Mouse (Mus musculus) kidney, embryonic 14.5 days (tissue): ENCODE measurements around the gene Ip6k3. TPM values are rescaled to one million over a fixed set of nuclear protein-coding genes. Genes with fewer than 3 reads are reported as not detected.

Source experiments
- ATAC-seq: fragments of 200-750 bp; cut with Nextera tagmentation; 2 replicates; pipeline ENCODE4 v1.8.0; 2017; ENCODE audit warnings: moderate number of reproducible peaks, mild to moderate bottlenecking, moderate TSS enrichment, moderate library complexity; ENCODE audit not compliant: low FRiP score, low TSS enrichment
- H3K27ac ChIP-seq: fragments of 300-500 bp; sonication (generic); 2 replicates; pipeline ENCODE4 v1.5.1; 2014; ENCODE audit warnings: low read depth, mild to moderate bottlenecking, low read length, moderate library complexity, mixed read lengths
- H3K27me3 ChIP-seq: fragments of 300-500 bp; sonication (generic); 2 replicates; pipeline ENCODE4 v1.6.1; 2014; ENCODE audit warnings: mild to moderate bottlenecking, low read length; ENCODE audit not compliant: control insufficient read depth, insufficient read depth
- H3K36me3 ChIP-seq: fragments of 300-500 bp; sonication (generic); 2 replicates; pipeline ENCODE4 v1.6.1; 2014; ENCODE audit warnings: low read length, mixed read lengths; ENCODE audit not compliant: control insufficient read depth, insufficient read depth
- H3K4me1 ChIP-seq: fragments of 300-500 bp; sonication (generic); 2 replicates; pipeline ENCODE4 v1.6.1; 2014; ENCODE audit warnings: low read length, mixed read lengths; ENCODE audit not compliant: control insufficient read depth, insufficient read depth
- H3K4me2 ChIP-seq: fragments of 300-500 bp; sonication (generic); replicated peaks from 2 replicates; pipeline ENCODE4 v1.6.1; 2014; ENCODE audit warnings: low read depth, mild to moderate bottlenecking, low read length
- H3K4me3 ChIP-seq: fragments of 300-500 bp; sonication (generic); 2 replicates; pipeline ENCODE4 v1.5.1; 2014; ENCODE audit warnings: mild to moderate bottlenecking, low read length
- H3K9ac ChIP-seq: fragments of 300-500 bp; sonication (generic); 2 replicates; pipeline ENCODE4 v1.6.1; 2014; ENCODE audit warnings: low read depth, mild to moderate bottlenecking, low read length, moderate library complexity
- H3K9me3 ChIP-seq: fragments of 300-500 bp; sonication (generic); 2 replicates; pipeline ENCODE4 v1.6.1; 2016; ENCODE audit warnings: low read length; ENCODE audit not compliant: control insufficient read depth
- WGBS: fragments of 180-500 bp; shearing (Covaris S2); extraction: QIAGEN DNeasy Blood & Tissue Kit; methylation state at CpG from one replicate; pipeline ENCODE4 v1.1.7; 2014; 5-methylcytosine and 5-hydroxymethylcytosine counted together
- polyA plus RNA-seq: library from polyadenylated mRNA; unstranded; fragments of >200 nt; fragmentation: Nextera tagmentation; extraction: Ambion mirVana; gene quantifications from 2 replicates; pipeline ENCODE4 v1.2.1, GENCODE M21; 2014

Gene Ip6k3
- polyA plus RNA-seq, 1 experiment from 2014 or later: 0.12 TPM

DNA sequence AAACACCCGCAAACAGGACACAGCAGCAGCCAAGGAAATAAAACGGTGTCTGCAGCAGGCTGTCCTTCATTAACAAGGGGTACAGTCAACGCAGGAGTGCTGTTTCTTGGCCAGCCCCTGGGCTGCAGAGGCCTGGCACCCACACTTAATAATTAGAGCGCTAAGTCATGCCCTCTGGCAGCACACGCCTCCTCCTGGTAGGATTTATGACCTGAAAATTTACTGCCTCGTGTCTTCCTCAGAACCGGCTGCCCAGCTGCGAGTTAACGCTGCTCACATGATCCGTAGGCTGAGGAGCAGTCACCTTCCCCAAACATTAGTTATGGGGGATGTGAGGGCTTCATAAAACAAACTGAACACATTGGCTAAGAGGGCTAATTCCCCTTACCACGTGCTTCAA is 33.2 kb upstream of the Ip6k3 start:
- peaks cover 54% of the 10 kb centered on the region for H3K36me3 ChIP-seq
- peaks cover 25% of the 10 kb centered on the region for H3K4me1 ChIP-seq
- no peak for ATAC-seq
- no peak overlapping the region for H3K4me2 ChIP-seq
- H3K9ac ChIP-seq: no peak overlapping the region
- H3K27ac ChIP-seq: no peak overlapping the region
- H3K27me3 ChIP-seq: no peaks in the 10 kb centered on the region
- 10% methylated on average over 11 of the region's 11 CpGs for WGBS
- no peaks in the 10 kb centered on the region; the same call in 1 of the 2 replicates for H3K9me3 ChIP-seq
- no peak overlapping the region for H3K4me3 ChIP-seq

DNA sequence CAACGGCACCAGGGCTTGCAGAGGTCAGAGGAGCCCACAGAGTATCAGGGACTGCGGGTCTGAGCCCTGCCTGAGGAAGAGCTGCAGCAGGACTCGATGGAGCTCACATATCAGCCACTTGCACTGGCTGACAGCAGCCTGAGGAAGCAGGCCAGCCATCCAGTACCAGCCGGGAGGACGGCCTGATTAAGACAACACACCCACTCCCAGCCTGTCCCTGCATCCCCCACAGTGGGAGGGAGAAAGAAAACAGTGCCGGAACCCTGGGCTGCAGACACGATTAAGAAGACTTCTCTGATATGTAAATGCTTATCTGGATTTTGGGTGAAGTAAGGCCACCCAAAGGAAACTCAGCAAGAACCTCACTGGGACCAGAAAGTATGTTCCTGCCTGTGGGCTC is 32.3 kb upstream of the Ip6k3 start:
- Histone ChIP-seq H3K27me3 (no peaks in the 10 kb centered on the region), H3K9me3 (no peaks in the 10 kb centered on the region; the same call in 1 of the 2 replicates), H3K4me2 (no peak overlapping the region), H3K9ac (no peak overlapping the region), H3K36me3 (peaks cover 63% of the 10 kb centered on the region), H3K27ac (no peak overlapping the region), H3K4me3 (no peak overlapping the region), H3K4me1 (peaks cover 25% of the 10 kb centered on the region)
- ATAC-seq: no peak
- WGBS: 18% methylated on average over 7 of the region's 7 CpGs

DNA sequence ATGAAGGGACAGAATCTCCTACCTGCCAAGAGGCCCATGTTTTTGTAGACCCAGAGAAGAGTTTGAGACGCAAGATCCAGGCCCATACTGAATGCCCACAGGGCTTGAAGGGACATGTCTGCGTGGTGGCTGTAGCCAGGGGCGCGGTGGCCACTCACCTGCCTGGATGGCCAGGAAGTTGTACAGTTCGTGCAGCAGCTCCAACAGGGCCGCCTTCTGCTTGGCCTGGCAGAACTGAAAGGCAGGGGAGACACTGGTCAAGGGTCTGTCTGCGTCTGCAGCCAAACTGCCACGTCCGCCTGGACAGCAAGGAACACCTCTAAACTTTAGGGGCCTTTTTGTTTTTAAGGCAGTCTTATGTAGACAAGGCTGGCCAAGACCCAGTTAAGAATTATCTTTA is 31.6 kb upstream of the Ip6k3 start:
- Histone ChIP-seq H3K4me3 (no peak overlapping the region), H3K27ac (no peak overlapping the region), H3K4me2 (no peak overlapping the region), H3K27me3 (no peaks in the 10 kb centered on the region), H3K4me1 (peaks cover 25% of the 10 kb centered on the region), H3K9me3 (no peaks in the 10 kb centered on the region; the same call in 1 of the 2 replicates), H3K9ac (no peak overlapping the region), H3K36me3 (peaks cover 69% of the 10 kb centered on the region)
- 94% methylated on average over 9 of the region's 9 CpGs for WGBS
- ATAC-seq: no peak

DNA sequence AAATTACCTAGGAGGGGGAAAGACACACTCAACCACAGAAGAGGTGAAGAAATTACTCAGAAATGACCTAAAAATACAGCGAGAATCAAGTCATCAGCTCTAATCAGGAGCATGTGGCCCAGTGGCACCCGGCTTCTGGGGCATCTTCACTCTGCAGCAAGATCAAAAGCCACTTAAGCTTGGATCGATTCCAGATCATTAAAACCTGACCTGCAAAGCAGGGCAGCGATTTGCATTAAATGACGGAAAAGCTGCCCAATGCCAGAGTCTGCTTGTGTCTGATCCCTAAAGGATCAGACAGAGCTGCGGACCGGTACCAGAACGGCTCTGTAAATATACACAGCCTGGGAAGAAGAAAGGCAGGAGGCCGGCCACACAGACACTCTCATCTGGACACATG is 28.6 kb upstream of the Ip6k3 start:
- Histone ChIP-seq H3K36me3 (peaks cover 91% of the 10 kb centered on the region), H3K4me3 (no peak overlapping the region), H3K4me2 (no peak overlapping the region), H3K27ac (no peak overlapping the region), H3K4me1 (peaks cover 9% of the 10 kb centered on the region), H3K9ac (no peak overlapping the region), H3K9me3 (no peaks in the 10 kb centered on the region), H3K27me3 (no peaks in the 10 kb centered on the region)
- no peak for ATAC-seq
- 81% methylated on average over 9 of the region's 9 CpGs for WGBS

DNA sequence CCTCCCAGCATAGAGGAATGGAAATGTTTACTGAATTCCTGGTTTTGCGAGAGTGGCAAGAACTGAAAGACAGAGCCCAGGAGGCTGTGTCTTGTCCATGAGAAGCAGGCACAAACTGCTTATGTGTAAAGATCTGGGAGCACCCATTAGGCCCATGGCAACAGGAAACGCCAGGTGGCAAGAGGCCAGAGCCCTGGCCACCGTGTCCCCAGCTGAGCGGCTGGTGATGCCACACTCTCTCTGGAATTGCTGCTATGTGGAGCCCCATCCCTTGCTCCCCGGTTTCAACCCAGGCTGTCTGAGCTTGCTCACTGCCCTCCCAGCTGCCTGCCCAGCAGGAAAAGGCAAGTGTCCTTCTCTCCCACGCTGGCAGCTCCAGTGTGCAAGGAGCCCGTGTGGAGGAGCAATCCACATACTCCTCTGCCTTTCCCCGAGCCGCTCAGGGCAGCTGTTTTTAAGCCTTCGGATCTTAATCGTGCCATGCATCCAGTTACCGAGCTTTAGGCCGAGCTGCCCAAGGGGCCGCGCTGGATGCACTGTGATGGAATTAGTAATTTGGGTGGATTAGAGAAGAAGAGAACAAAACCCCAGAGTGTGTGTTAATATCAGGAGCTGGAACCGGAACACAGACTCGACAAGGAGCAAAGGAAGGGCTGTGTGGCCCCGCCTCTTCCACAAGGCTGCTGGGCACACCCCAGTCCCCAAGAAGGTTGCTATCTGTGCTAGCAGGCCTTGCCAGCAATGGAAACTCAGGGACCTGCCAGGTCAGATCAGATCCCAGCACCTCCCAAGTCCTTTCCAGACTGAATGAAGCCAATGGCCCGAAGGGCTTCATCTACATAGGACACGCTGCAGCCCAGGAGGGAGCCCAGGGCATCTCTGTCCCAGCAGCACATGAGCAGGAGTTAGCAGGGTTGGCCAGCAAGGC is 26.9 kb upstream of the Ip6k3 start:
- 84% methylated on average over 20 of the region's 20 CpGs for WGBS
- H3K27ac ChIP-seq: no peak overlapping the region
- H3K36me3 ChIP-seq: peaks cover 94% of the 10 kb centered on the region
- no peak for ATAC-seq
- no peaks in the 10 kb centered on the region for H3K27me3 ChIP-seq
- H3K9me3 ChIP-seq: no peaks in the 10 kb centered on the region
- no peak overlapping the region for H3K9ac ChIP-seq
- no peak overlapping the region for H3K4me2 ChIP-seq
- no peak overlapping the region for H3K4me3 ChIP-seq
- no peaks in the 10 kb centered on the region; the same call in 1 of the 2 replicates for H3K4me1 ChIP-seq

DNA sequence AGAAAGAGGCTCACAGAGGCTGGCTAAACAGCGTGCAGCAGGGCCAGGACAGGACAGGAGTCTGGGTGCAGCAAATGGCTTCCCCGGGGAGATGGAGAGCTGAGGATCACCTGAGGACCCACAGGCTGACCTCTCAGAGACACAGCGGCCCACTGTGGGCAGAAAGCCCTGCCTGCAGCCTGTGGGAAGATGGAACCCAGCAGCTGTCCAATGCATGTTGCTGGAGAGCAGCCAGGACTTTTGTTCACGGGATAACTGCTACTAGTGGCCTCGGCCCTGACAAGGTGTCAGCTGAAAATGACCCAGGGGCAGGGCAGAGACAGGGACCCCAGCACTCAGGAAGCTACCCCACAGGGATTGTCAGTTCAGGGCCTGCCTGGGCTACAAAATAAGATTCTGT is 24.2 kb upstream of the Ip6k3 start:
- Histone ChIP-seq H3K9ac (no peak overlapping the region), H3K4me3 (no peak overlapping the region), H3K4me1 (no peaks in the 10 kb centered on the region), H3K27ac (no peak overlapping the region), H3K9me3 (no peaks in the 10 kb centered on the region), H3K36me3 (peaks cover 71% of the 10 kb centered on the region), H3K4me2 (no peak overlapping the region), H3K27me3 (no peaks in the 10 kb centered on the region)
- WGBS: 82% methylated on average over 5 of the region's 5 CpGs
- no peak for ATAC-seq

DNA sequence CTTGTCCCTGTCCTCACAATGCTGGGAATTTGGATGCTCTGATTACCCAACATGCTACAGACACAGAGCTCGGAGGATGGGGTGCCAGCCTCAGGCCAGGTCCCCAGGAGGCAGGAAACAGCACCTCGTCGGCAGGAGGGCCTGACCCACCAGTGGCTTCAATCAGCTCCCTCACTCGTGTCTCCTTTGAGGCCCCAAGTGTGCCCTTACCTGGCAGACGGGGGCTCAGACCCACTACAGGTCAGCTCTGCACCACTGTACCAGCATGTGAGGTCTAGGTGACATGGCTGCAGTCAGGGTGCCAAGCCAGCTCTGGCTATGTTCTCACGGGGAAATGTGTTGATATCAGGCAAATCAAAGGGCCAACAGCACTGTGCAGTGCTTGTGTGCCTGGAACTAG is 23.6 kb upstream of the Ip6k3 start:
- 87% methylated on average over 6 of the region's 6 CpGs for WGBS
- Histone ChIP-seq H3K4me1 (no peaks in the 10 kb centered on the region), H3K36me3 (peaks cover 65% of the 10 kb centered on the region), H3K27ac (no peak overlapping the region), H3K9me3 (no peaks in the 10 kb centered on the region), H3K4me2 (no peak overlapping the region), H3K4me3 (no peak overlapping the region), H3K9ac (no peak overlapping the region), H3K27me3 (no peaks in the 10 kb centered on the region)
- ATAC-seq: no peak

DNA sequence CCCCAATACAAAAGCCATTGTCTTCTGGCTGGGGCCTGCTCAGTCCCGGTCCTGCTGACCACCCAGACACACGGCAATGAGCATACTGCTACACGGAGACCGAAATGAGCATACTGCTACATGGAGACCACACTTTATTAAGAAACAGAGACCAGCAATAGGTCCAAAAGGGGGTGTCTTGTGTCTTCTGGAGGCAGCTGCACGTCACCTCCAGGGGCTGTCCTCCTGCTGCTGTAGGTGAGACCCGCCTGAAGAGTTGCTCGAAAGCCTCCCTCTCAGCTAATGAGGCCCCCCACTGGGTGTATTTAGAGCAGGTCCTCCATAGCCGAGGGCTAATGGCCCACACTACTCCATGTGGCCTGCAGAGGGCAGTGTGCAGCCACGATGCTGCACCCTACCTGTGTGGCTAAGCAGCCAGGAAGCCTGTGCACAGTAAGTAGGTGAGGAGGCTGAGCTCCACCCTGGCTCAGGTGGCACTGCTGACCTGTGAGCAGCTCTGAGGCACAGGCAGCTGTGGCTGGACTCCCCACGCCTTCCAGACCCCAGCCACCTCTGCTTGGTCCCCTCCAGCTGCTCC is 22.1 kb upstream of the Ip6k3 start:
- H3K9ac ChIP-seq: no peak overlapping the region
- H3K36me3 ChIP-seq: peaks cover 50% of the 10 kb centered on the region
- H3K4me2 ChIP-seq: no peak overlapping the region
- WGBS: 38% methylated on average over 10 of the region's 10 CpGs
- no peaks in the 10 kb centered on the region for H3K4me1 ChIP-seq
- no peak overlapping the region for H3K27ac ChIP-seq
- H3K4me3 ChIP-seq: no peak overlapping the region
- peak; percentile 56 for ATAC-seq
- H3K27me3 ChIP-seq: no peaks in the 10 kb centered on the region
- no peaks in the 10 kb centered on the region for H3K9me3 ChIP-seq

DNA sequence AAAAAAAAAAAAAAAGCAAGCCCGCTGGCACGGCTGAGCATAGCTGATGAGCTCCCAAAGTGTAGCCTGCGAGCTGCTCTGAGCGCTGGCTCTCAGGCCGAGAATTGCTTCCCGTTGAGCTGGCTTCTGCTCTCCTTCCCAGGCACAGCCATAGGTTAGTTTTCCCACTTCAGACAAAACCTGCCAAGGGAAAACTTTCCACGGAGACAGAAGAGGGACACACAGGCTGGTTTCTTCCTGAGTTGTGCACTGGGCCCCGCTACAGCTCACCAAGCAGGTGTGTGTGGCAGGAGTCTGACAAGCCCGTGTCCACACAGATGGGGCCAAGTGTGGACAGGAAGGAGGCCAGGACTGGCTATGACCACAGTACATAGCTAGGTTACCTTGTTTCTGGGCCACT is 21.3 kb upstream of the Ip6k3 start:
- no peak overlapping the region for H3K27ac ChIP-seq
- H3K4me2 ChIP-seq: no peak overlapping the region
- ATAC-seq: no peak
- WGBS: 81% methylated on average over 9 of the region's 9 CpGs
- no peaks in the 10 kb centered on the region for H3K4me1 ChIP-seq
- H3K9ac ChIP-seq: no peak overlapping the region
- no peaks in the 10 kb centered on the region for H3K9me3 ChIP-seq
- no peaks in the 10 kb centered on the region for H3K27me3 ChIP-seq
- peaks cover 42% of the 10 kb centered on the region for H3K36me3 ChIP-seq
- H3K4me3 ChIP-seq: no peak overlapping the region
